Mouse (Mus musculus) cerebellum, adult 2 months (tissue): Measurements from ENCODE around the gene Slc2a9.

ENCODE experiments used
- CTCF ChIP-seq: fragments of 200-500 bp; IDR thresholded peaks from 2 replicates; pipeline ENCODE4 v1.5.1; 2011; ENCODE audit warnings: low read depth, mild to moderate bottlenecking, control low read depth, low read length, moderate library complexity, borderline replicate concordance; ENCODE audit not compliant: insufficient read depth
- POLR2A ChIP-seq: fragments of 200-500 bp; IDR thresholded peaks from 2 replicates; pipeline ENCODE4 v1.6.1; 2011; ENCODE audit warnings: low read length, control low read depth, borderline replicate concordance; ENCODE audit not compliant: insufficient read depth

- TF ChIP-seq CTCF (no peak), POLR2A (no peak)
Measured at GRCm38 (mm10) chr5:38470881-38471280, 32.1 kb downstream of the Slc2a9 start.
